Mouse (Mus musculus) spleen, adult 12 weeks (tissue): ENCODE results near the gene Sox30.
"Not testable (repeated sequence)": the region's sequence is repeated elsewhere in the genome, so short reads cannot be mapped to it uniquely, and the experiment has no call there.

Experiments used
- DNase-seq: peaks from one replicate; pipeline ENCODE4 v3.0.0; 2022; ENCODE audit warnings: low spot score

The Sox30 gene

DNA sequence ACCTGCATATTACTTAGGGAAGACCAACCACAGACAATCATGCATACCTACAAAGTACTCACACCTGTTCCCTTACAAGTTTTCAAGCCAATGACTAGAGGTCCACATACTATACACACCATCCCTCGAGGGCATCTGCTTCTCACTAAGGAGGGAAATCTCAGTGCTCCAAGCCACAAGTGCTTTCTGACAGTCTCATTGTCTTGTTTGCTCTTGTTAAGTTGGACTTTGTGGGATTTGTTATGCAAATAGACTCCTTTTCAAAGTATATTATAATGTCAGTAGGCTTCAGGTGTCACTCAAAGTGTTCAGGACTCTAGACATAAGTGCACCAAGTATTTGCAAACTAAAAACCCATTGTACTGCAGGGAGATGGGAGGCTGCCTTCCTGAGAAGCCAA, 40.1 kb downstream of the Sox30 start:
- no peak for DNase-seq

DNA sequence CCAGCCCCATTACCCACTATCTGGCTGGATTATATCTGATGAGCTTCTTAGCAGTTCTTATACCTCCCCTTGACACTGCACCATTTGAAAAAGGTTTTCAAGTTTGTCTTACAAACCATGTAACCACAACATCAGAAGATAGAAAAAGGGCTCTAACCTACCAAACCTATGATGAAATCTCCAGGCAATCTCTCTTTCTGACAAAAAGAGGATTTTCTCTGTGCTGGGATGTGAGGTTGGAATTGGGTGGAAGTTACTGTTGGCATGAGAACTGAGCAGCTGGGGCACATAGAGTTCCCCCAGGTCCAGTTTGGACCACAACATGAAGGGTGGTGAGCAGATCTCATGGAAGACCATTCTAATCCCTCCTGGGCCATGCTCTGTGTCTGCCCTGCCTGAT, 41.7 kb downstream of the Sox30 start:
- DNase-seq: no peak

DNA sequence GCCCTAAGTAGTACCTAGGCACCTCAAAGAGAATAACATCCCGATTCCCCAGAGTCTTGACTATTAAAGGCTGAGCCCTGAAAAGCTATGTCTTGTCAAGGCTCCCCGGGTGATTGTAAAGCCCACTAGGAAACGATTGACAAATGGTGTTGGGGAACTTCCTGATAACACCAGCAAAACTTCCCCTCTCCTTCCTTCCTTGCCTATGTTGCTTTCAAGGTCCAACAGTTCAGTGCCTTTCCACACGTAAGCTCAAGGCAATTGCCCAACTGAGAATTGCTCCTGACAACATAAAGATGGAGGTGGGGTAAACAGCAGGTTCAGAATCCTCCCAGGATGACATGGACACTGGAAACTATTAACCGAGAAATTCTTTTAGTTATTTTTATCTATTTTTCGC, 42.9 kb downstream of the Sox30 start:
- DNase-seq: no peak

DNA sequence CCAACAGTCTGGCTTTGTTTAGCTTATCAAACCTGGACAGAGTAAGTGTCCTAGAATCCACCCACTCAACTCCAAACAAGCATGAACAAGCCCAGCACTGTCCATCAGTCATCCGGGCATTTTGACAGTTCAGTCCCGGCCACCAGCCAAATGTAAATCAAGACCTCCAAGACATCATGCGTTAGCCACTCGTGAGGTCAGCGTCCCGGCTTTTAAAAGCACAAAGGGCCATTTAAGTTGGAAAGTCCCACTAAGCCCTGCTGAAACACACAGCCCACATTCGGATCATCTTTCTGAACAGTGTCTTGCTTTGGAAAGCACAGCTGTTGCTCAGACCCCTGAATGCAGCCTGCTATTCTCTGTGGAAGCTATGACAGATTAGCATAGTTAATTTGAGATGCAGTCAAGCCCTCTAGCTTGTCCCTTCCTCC, 45.9 kb downstream of the Sox30 start:
- DNase-seq: no peak

DNA sequence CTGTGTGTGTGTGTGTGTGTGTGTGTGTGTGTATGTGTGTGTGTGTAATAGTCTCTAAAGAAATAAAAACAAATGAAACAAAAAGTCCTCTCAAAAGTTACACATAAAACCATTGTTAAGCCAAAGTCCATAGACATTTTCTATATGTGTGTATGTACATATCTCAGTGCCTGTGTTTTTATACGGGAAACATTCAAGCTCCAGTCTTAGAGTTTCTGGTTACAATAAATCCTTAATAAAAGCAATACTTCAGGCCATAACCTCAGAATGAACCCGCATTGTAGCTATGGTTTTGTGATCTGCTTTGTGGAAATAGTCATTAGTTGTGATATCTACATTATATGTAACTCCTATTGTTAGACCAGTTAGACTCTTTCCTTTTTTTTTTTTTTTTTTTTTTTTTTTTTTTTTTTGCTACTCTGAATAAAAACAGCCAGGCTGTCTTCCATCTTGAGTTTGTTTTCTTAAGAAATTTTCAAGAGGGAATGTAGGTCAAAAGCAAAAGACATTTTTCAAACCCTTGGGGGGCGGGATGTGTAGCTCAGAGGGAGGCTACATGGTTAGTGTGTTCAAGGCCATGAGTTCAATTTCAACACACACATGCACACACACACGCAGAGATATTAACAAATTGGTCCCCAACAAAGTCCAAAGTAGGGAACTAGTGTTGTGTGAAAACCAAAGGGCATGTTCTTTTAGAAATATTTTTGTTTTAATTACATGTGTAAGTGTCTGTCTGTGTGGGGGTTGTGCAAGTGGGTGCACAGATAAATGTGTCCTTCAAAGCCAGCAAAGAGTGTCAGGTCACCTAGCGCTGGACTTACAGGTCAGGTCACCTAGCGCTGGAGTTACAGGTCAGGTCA, 48.1 kb downstream of the Sox30 start:
- no peak for DNase-seq

DNA sequence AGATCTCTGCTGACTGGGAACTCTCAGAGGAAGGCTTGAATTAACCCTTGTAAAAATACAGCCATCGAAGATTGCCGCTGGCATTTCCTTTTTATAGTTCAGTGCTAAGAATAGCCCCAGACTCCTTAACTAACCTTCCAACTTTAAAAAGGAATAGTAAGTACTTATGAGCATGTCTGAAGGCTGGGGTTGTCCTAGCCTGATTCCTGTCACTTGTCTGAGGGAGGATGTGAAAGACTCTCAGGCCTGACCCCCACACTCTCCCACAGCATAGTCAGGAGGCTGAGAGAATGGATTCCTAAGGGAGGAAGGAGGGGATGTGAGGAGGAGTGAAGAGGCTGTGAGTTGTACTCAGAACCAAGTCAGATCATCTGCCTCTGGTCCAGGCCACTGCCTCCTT, 49.4 kb downstream of the Sox30 start:
- no peak for DNase-seq

DNA sequence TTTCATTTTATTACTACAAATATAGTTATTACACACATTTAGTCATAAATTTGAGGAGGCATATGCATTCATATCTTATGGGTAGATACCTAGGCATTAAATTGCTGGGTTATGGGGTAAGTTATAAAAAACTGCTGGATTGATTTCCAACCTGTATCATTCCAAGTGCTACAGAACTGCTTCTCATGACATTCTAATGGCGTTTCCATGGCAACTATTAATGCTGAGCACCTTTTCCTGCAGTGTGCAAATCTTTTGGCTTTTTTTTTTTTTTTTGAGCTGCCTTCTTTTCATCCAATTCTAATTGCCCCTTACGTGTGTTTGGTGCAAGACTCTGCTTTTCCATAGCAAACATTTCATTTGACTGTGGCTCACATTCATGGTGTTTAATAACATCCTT, 49.9 kb downstream of the Sox30 start:
- no peak for DNase-seq

DNA sequence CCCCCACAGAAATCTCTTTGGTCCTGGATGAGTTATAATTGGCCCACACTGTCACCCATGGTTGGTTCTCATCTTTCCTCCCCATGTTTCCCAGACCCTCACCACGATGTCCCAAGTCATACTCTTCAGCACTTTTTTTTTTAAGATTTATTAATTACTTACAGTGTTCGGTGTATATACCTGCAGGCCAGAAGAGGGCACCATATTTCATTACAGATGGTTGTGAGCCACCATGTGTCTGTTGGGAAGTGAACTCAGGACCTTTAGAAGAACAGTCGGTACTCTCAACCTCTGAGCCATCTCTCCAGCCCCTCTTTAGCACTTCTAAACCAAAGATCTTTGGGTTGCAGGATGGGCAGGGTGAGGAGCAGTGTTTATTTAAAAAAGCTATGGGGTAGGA, 51.4 kb downstream of the Sox30 start:
- DNase-seq: no peak

DNA sequence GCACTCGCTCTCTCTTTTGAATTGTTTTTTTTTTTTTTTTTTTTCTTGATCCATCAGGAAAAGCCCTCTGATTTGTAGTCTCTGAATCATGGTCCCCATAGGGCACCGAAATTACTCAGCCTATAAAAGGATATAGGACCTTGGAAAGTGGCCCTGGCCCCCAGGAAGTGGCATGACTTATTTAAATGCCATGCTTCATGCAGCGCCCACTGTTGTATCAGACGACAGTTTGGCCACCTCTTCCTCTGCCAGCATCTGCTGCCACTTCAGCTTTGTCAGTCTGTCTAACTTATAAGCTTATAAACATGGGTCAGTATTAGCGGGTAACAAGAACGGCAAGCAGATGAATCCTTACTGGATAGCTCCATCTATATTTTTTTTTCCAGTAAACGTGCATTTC, 52.8 kb downstream of the Sox30 start:
- DNase-seq: no peak

DNA sequence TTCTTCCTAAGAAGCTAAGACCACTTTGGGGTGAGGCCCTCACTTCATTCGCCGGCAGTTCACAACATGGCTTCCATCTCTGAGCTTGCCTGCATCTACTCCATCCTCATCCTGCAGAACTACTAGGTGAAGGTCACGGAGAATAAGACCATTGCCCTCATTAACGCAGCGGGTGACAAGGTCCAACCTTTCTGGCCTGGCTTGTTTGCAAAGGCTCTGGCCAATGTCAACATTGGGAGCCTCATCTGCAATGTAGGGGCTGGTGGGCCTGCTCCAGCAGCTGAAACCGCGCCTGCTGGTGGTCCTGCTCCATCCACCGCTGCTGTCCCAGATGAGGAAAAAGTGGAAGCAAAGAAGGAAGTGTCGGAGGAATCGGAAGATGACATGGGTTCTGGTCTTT, 56.3 kb downstream of the Sox30 start:
- no peak for DNase-seq

DNA sequence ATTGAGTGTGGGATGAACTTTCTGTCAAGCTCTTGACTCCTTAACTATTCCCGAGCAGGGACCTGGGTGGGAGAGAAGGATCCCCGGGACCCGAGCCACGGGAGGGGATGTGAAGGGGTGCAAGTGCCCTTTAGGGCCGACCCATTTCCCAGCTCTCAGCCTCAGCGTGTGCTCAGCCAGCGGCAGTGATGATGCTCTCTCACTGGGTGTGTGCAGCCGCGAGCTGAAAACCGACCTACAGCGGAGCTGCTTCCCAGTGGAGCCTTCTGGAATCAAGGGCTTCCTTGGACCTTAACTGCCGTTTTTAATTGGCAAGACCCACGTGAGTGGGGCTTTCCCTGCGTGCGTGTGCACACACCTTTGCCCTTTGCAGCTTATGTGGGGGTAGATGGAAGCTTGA, 58.8 kb downstream of the Sox30 start:
- no peak for DNase-seq

DNA sequence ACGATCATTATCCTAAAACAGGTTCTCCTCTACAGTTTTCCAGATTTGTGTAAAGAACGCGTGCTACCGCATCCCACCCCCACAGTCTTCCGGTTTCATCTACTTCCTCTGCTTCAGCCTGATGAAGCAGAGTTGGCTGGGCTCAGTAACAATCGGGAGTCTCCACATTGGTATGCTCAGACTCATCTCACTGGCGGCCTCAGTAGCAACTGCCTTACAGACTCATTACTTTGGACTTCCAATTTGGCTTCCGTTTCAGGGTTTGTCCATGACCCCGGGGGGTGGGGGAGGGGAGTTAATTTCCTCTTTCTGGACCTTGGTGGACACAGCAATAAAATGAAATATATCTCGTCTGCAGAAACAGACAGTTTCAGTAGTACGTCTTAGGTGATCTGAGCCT, 59.2 kb downstream of the Sox30 start:
- DNase-seq: no peak

DNA sequence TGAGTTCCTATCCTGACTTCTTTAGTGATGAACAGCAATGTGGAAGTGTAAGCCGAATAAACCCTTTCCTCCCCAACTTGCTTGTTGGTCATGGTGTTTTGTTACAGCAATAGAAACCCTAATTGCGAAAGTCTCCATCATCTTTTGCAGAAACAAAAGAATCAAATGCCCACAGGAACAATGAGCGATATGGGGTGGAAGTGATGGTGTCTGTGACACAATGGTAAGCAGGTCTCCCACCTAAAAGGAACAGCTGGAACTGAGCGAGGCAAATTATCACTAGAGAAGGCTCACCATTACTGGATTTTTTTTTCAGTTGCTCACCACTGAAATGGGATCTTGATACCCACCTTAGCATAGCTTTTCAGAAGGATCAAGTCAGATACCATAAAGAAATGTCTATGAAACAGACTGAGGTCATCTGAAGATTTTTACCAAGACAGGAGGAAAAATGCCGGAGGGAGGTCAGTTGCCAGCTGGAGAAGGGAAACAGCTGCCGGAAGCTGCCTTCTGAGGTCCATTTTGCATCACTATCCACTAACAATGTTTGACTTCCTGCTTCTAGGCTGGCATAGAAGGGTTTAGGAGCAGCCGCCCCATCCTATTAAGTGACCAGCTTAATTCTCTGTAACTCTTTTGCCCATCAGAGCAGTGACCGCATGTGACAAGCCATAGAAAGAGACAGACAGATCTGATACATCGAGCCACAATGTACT, 60.9 kb downstream of the Sox30 start:
- no peak for DNase-seq

DNA sequence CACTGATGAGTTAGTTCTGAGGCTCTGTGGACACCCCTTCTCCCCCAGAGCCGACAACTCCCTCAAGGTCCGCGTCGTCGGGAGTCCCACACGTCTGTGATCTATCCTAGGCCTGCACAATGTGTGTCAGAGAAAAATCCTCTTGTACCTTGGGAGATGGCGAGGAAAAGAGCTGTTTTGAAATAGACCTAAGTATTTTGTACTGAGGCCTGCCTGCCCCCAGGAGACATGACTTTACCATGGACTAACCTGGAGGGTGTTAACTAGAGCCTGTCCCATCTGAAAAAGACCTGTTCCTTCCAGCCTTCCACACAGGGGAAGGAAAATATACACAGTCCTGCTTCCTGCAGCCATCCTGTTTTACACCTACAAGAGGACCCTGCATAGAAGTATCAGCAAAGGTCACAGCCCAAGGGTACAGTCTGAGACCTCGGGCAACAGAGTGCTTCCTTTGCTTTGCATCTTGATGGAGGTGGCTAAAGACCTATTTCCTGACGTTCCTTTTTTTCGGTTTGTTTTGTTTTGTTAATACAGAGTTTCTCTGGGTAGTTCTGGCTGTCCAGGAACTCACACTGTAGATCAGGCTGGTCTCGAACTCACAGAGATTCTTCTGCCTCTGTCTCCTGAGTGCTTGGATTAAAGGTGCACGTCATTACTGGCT, 61.6 kb downstream of the Sox30 start:
- DNase-seq: no peak

DNA sequence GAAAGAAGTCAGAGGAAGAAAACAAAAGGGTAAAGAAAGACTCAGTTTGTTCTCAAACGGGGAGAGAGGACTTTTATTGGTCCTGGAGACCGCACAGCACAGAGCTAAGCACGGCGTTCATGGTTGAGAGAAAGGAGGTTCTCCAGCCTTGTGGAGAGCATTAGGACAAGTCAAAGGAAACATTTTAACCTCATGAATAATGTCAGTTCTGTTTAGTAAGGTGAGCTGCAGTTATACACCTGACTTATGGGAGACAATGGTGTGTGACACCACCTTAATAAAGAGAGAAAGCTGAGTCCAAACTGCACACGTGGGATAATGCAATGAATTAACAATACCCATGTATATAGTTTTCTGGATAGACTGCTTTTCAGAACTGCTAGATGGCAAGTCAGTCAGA, 64.7 kb downstream of the Sox30 start:
- no peak for DNase-seq

DNA sequence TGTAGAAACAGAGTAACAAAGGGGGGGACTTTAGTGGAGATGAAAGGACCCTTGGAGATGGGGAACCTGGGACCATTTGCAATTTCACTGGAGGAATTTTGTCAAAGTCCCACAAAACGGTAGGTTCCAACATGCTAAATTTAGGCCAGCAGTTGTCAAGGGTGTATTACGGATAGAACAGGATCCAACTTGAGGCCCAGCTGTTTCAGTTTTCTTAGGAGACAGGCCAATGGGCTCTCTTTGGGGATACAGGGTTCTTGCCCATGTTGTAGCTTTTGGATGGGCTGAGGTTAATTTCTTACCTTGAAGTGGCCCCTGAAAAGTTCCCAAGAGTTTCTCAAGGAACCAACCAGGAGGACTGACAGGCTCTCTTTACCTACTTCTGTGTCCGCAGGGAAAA, 67.2 kb downstream of the Sox30 start:
- no peak for DNase-seq

DNA sequence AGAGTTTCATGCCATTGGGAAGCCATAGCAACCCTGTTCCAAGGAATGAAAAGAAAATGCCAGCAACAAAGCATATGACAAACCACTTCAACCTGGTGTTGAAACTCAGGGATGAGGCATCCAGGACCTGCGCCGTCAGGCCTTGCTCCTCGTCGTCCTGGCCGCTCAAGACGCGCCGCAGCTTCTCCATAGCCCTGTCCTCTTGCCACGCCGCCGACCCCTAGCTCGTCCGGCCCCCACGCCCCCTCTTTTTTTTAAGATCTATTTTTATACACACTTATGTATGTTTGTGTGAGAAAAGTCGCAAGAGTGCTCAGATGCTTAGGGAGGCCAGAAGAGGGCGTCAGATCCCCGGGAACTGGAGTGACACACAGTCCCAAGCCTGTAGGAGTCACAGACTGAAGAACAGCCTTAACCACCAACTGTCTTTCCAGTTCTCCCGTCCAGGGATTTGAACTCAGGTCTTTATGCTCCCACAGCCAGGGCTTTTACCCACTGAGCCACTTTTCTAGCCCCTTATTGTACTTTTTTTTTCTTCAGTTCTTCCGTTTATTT, 72.1 kb downstream of the Sox30 start, which contains the start of gene Gm12166:
Gene Gm12166, minus strand, starts transcription at position 217 of the 555 bp plus-strand sequence.
- DNase-seq: peak; percentile 37

DNA sequence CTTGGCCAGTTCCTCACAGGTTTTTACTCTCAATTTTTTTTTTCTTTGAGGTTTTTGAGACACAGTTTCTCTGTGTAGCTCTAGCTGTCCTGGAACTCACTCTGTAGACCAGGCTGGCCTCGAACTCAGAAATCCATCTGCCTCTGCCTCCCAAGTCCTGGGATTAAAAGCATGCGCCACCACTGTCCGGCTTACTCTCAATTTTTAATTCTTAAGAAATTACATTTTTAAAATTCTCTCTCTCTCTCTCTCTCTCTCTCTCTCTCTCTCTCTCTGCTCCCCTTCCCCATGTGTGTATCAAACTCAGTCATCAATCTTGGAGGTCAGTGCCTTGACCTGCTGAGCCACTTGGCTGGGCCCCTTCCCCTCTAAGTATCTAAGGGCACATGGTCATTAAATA, 73.3 kb downstream of the Sox30 start:
- DNase-seq: not testable (repeated sequence)

DNA sequence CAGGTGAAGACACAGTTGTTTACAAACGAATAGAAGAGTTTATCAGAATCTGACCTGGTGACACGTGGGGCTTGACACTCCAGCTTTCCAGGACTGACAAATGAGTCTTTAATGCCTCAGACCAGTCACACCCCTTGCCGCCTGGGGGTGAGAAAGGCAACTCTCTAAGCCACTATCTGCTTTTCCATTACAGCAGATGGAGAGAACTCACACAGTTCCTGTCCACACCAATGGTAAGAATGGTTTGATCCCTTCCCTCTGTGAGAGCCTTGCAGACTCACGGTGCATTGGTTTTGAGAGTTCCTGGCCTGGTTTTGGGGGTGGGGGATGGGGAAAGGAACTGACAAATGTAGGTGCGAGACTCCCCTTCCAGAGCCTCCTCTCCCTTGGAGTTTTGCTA, 74.2 kb downstream of the Sox30 start:
- DNase-seq: no peak

DNA sequence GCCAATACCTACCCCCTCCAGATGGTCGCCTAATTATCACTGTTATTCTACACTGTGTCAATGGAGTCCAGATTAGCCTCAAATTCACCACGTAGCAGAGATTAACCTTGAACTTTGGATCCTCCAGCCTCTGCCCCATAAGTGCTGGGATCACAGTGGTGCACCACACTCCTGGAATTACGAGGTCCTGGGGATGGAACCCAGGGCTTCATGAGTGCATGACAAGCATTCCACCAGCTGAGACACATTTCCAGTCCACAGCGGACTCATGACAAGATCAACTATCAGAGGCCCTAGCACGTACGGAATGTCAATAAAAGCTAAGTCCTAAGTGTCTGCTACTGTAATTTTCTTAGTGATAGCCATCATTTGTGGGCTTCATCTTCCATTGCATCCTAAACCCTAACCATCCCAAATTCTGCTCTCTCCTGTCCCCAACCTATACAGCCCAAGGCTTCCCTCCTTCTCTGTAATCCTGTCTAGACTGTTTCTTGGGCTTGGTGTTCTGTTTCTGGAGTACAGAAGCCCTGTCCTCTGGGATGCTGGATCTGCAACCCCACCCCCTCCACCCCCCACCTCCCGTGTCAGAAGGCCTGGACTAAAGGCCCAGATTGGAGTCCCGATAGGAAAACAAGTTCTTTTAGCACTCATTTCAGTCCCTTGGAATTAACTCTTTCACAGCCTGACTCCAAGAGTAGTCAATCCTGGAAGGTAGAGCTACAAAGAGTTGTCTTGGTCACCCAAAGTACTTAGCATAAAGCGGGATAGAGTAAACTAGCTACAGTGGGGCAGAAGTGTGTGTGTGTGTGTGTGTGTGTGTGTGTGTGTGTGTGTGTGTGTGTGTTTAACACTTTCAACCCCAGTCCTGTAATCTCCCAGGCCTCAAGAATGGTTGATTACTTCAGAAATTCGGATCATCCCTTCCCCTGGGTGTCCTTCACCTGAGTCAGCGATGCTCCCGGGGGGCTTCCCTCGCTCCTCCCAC, 75.1 kb downstream of the Sox30 start:
- DNase-seq: no peak
